Comparison of ENCODE assay signal across 21 mouse cellular contexts in the genomic region with DNA sequence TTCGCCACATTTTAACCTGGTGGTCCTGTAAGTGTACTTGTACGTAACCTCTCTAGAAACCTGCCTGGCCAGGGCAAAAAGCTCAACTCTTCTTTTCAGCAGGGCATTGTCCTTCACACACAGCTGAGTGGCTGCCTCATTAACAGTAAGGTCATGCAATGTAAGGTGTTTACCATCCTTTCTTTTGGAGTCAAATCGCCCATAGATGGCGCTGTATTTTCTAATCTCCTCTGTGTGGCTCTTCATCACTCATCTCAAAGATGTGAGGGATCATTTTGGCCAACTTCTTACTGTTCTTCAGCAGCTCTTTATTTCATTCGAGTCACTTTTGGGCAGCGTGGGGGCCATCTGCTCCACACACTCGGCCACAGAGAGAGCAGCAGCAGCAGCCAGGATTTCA. TPM values are rescaled to one million over a fixed set of nuclear protein-coding genes. Genes with fewer than 3 reads are reported as not detected.
DNase-seq lines count a peak whose midpoint lies in the region; ATAC-seq and TF ChIP-seq lines count a peak whose summit lies in the region.
"Had no signal": no experiment of that assay in that cellular context is flagged by ENCODE, and none has a peak within 500 bp of the region (broad histone marks: within the 10 kb centered on the region; RNA-seq: fewer than 3 reads in every experiment).

No protein-coding gene starts in this region.

- no peak for TF ChIP-seq EP300 in liver, postnatal 0 days (IDR thresholded peaks at IDR 0.05; ENCODE audit: low read depth)
- TF ChIP-seq EP300 in stomach, postnatal 0 days (optimal IDR thresholded peaks at IDR 0.05): no peak

- H3K4me2 ChIP-seq in embryonic facial prominence, embryonic 11.5 days (ENCODE audit: low read depth, low read length): no peak overlapping the region
- no peak overlapping the region for H3K4me2 ChIP-seq in lung, embryonic 14.5 days
- no peak overlapping the region for H3K4me2 ChIP-seq in liver, postnatal 0 days (ENCODE audit: low read depth, low read length)
- no peak overlapping the region for H3K4me2 ChIP-seq in stomach, postnatal 0 days (replicated peaks; ENCODE audit: low read depth)
- H3K4me2 ChIP-seq: forebrain, embryonic 15.5 days; hindbrain, embryonic 12.5 days; intestine, embryonic 15.5 days; liver, embryonic 12.5 days; neural tube, embryonic 12.5 days had no signal

- no peak overlapping the region for H3K27ac ChIP-seq in embryonic facial prominence, embryonic 11.5 days (replicated peaks; ENCODE audit: low read depth, low read length)
- no peak overlapping the region for H3K27ac ChIP-seq in embryonic facial prominence, embryonic 10.5 days (replicated peaks)
- H3K27ac ChIP-seq in lung, embryonic 14.5 days (ENCODE audit: low read depth): no peak overlapping the region
- no peak overlapping the region for H3K27ac ChIP-seq in liver, postnatal 0 days (ENCODE audit: low read depth)
- H3K27ac ChIP-seq in stomach, postnatal 0 days (replicated peaks): no peak overlapping the region
- H3K27ac ChIP-seq: forebrain, embryonic 15.5 days; gastrocnemius, adult 2 months; hindbrain, embryonic 12.5 days; intestine, embryonic 15.5 days; left cerebral cortex, adult 2 months; liver, embryonic 12.5 days; neural tube, embryonic 12.5 days had no signal

- H3K27me3 ChIP-seq in embryonic facial prominence, embryonic 11.5 days (ENCODE audit: control insufficient read depth, insufficient read depth, low read length): no peaks in the 10 kb centered on the region
- H3K27me3 ChIP-seq in embryonic facial prominence, embryonic 10.5 days (replicated peaks; ENCODE audit: low read depth, poor library complexity, severe bottlenecking): no peaks in the 10 kb centered on the region
- no peaks in the 10 kb centered on the region for H3K27me3 ChIP-seq in lung, embryonic 14.5 days (ENCODE audit: insufficient read depth, low read length)
- H3K27me3 ChIP-seq in liver, postnatal 0 days (ENCODE audit: insufficient read depth, low read length): no peaks in the 10 kb centered on the region
- H3K27me3 ChIP-seq in stomach, postnatal 0 days (ENCODE audit: control insufficient read depth, insufficient read depth, low read length): no peaks in the 10 kb centered on the region
- H3K27me3 ChIP-seq: forebrain, embryonic 15.5 days; hindbrain, embryonic 12.5 days; intestine, embryonic 15.5 days; liver, embryonic 12.5 days; megakaryocyte, embryonic 14.5 days; neural tube, embryonic 12.5 days had no signal

- DNase-seq in embryonic facial prominence, embryonic 11.5 days (ENCODE audit: low spot score): peak; percentile 27
- no peak for DNase-seq in embryonic facial prominence, embryonic 10.5 days (ENCODE audit: low spot score)
- DNase-seq in lung, embryonic 14.5 days: peak; percentile 30
- DNase-seq in lung, postnatal 36 days: no peak
- DNase-seq in R1 (ENCODE audit: low read depth, low spot score): peak; percentile 82
- DNase-seq in retina, embryonic 14.5 days (ENCODE audit: low spot score): peak; percentile 32
- DNase-seq in liver, postnatal 0 days: no peak
- DNase-seq in stomach, postnatal 0 days (ENCODE audit: low spot score): no peak
- DNase-seq: adrenal gland, adult 2 months; cerebellum, adult 11-12 months; gastrocnemius, adult 2 months; heart, adult 18-20 months; lung, postnatal 10 days; thymus, postnatal 4 days had no signal

- H3K36me3 ChIP-seq in embryonic facial prominence, embryonic 11.5 days (replicated peaks; ENCODE audit: control insufficient read depth, insufficient read depth, low read depth, low read length): no peaks in the 10 kb centered on the region
- no peaks in the 10 kb centered on the region for H3K36me3 ChIP-seq in embryonic facial prominence, embryonic 10.5 days (replicated peaks)
- no peaks in the 10 kb centered on the region for H3K36me3 ChIP-seq in lung, embryonic 14.5 days (ENCODE audit: insufficient read depth)
- H3K36me3 ChIP-seq in liver, postnatal 0 days (replicated peaks; ENCODE audit: insufficient read depth, low read length): no peaks in the 10 kb centered on the region
- no peaks in the 10 kb centered on the region for H3K36me3 ChIP-seq in stomach, postnatal 0 days (ENCODE audit: control insufficient read depth, insufficient read depth, low read length)
- H3K36me3 ChIP-seq: forebrain, embryonic 15.5 days; hindbrain, embryonic 12.5 days; intestine, embryonic 15.5 days; liver, embryonic 12.5 days; neural tube, embryonic 12.5 days had no signal

- H3K9ac ChIP-seq in embryonic facial prominence, embryonic 11.5 days (replicated peaks; ENCODE audit: low read length): no peak overlapping the region
- no peak overlapping the region for H3K9ac ChIP-seq in lung, embryonic 14.5 days
- H3K9ac ChIP-seq in liver, postnatal 0 days (replicated peaks): no peak overlapping the region
- no peak overlapping the region for H3K9ac ChIP-seq in stomach, postnatal 0 days (ENCODE audit: low read length)
- H3K9ac ChIP-seq: forebrain, embryonic 15.5 days; hindbrain, embryonic 12.5 days; intestine, embryonic 15.5 days; liver, embryonic 12.5 days; neural tube, embryonic 12.5 days had no signal

- H3K9me3 ChIP-seq in embryonic facial prominence, embryonic 11.5 days (replicated peaks; ENCODE audit: control insufficient read depth, low read length): no peaks in the 10 kb centered on the region
- no peaks in the 10 kb centered on the region for H3K9me3 ChIP-seq in embryonic facial prominence, embryonic 10.5 days
- no peaks in the 10 kb centered on the region for H3K9me3 ChIP-seq in lung, embryonic 14.5 days (ENCODE audit: low read depth, low read length)
- H3K9me3 ChIP-seq in liver, postnatal 0 days (ENCODE audit: low read length): no peaks in the 10 kb centered on the region
- no peaks in the 10 kb centered on the region for H3K9me3 ChIP-seq in stomach, postnatal 0 days (ENCODE audit: control insufficient read depth, low read length)
- H3K9me3 ChIP-seq: forebrain, embryonic 15.5 days; hindbrain, embryonic 12.5 days; intestine, embryonic 15.5 days; liver, embryonic 12.5 days; neural tube, embryonic 12.5 days had no signal

- peak; percentile 28 for TF ChIP-seq CTCF in lung, embryonic 14.5 days (IDR thresholded peaks at IDR 0.05; ENCODE audit: low read depth)
- TF ChIP-seq CTCF in liver, postnatal 0 days (IDR thresholded peaks at IDR 0.05; ENCODE audit: low read depth): no peak
- TF ChIP-seq CTCF in stomach, postnatal 0 days (IDR thresholded peaks at IDR 0.05; ENCODE audit: low read depth): no peak

- ATAC-seq in embryonic facial prominence, embryonic 11.5 days (replicated peaks; ENCODE audit: insufficient number of reproducible peaks, low FRiP score, low TSS enrichment, low read depth): no peak
- ATAC-seq in lung, embryonic 14.5 days (ENCODE audit: insufficient read depth): no peak
- ATAC-seq in liver, postnatal 0 days: no peak
- ATAC-seq in stomach, postnatal 0 days (ENCODE audit: low FRiP score, low TSS enrichment): no peak
- ATAC-seq: forebrain, embryonic 15.5 days; intestine, embryonic 15.5 days; liver, embryonic 12.5 days had no signal

- no peaks in the 10 kb centered on the region for H3K4me1 ChIP-seq in embryonic facial prominence, embryonic 11.5 days (ENCODE audit: control insufficient read depth, insufficient read depth, low read length)
- no peaks in the 10 kb centered on the region for H3K4me1 ChIP-seq in embryonic facial prominence, embryonic 10.5 days
- no peaks in the 10 kb centered on the region for H3K4me1 ChIP-seq in lung, embryonic 14.5 days (ENCODE audit: insufficient read depth)
- no peaks in the 10 kb centered on the region for H3K4me1 ChIP-seq in liver, postnatal 0 days (ENCODE audit: insufficient read depth)
- H3K4me1 ChIP-seq in stomach, postnatal 0 days (replicated peaks; ENCODE audit: control insufficient read depth, insufficient read depth): no peaks in the 10 kb centered on the region
- H3K4me1 ChIP-seq: forebrain, embryonic 15.5 days; hindbrain, embryonic 12.5 days; intestine, embryonic 15.5 days; liver, embryonic 12.5 days; megakaryocyte, embryonic 14.5 days; neural tube, embryonic 12.5 days had no signal

- no peak overlapping the region for H3K4me3 ChIP-seq in embryonic facial prominence, embryonic 11.5 days (ENCODE audit: low read depth, low read length)
- no peak overlapping the region for H3K4me3 ChIP-seq in embryonic facial prominence, embryonic 10.5 days
- no peak overlapping the region for H3K4me3 ChIP-seq in lung, embryonic 14.5 days (ENCODE audit: low read depth, low read length)
- H3K4me3 ChIP-seq in liver, postnatal 0 days (ENCODE audit: low read depth, low read length): no peak overlapping the region
- H3K4me3 ChIP-seq in stomach, postnatal 0 days (ENCODE audit: low read depth, low read length): no peak overlapping the region
- H3K4me3 ChIP-seq: forebrain, embryonic 15.5 days; gastrocnemius, adult 2 months; hindbrain, embryonic 12.5 days; intestine, embryonic 15.5 days; left cerebral cortex, adult 2 months; liver, embryonic 12.5 days; megakaryocyte, embryonic 14.5 days; neural tube, embryonic 12.5 days had no signal

- 58% methylated on average over 7 of the region's 7 CpGs for WGBS in embryonic facial prominence, embryonic 11.5 days
- 57% methylated on average over 7 of the region's 7 CpGs for WGBS in embryonic facial prominence, embryonic 10.5 days
- 56% methylated on average over 7 of the region's 7 CpGs for WGBS in lung, embryonic 14.5 days
- WGBS in liver, postnatal 0 days (ENCODE audit: insufficient replicate concordance): 48% methylated on average over 7 of the region's 7 CpGs
- 61% methylated on average over 7 of the region's 7 CpGs for WGBS in stomach, postnatal 0 days

RNA-seq across cellular contexts. Expression of a gene that starts 56.9 kb away (rescaled TPM):
- polyA plus RNA-seq in embryonic facial prominence, embryonic 11.5 days (2014; fragmentation: Nextera tagmentation; extraction: Ambion mirVana): 23.5 and 30.3 TPM in 2 replicates
- 25.8 and 26.1 TPM in 2 replicates for polyA plus RNA-seq in embryonic facial prominence, embryonic 10.5 days (2016; fragmentation: Nextera tagmentation; extraction: Ambion mirVana)
- polyA plus RNA-seq in lung, embryonic 14.5 days (2014; fragmentation: Nextera tagmentation; extraction: Ambion mirVana): 33.4 and 34.7 TPM in 2 replicates
- 1.5 and 1.6 TPM in 2 replicates for polyA plus RNA-seq in liver, postnatal 0 days (2015; fragmentation: Nextera tagmentation; extraction: Ambion mirVana)
- 12.4 and 13.8 TPM in 2 replicates for polyA plus RNA-seq in stomach, postnatal 0 days (2015; fragmentation: Nextera tagmentation; extraction: Ambion mirVana)

Comparison
In these comparisons a context has a peak if more than half of its experiments do, and no peak if none do; other contexts are left out.
1. DNase-seq: peak in embryonic facial prominence, embryonic 11.5 days (single experiment), lung, embryonic 14.5 days (single experiment), R1 (single experiment) and retina, embryonic 14.5 days (single experiment); none in embryonic facial prominence, embryonic 10.5 days (single experiment), lung, postnatal 36 days (single experiment), liver, postnatal 0 days (single experiment) and stomach, postnatal 0 days (single experiment).